Mouse (Mus musculus): ENCODE measurements around the gene Mt2. TPM values are rescaled to one million over a fixed set of nuclear protein-coding genes. Genes with fewer than 3 reads are reported as not detected.

The Mt2 gene
- total RNA-seq, 2 experiments from 2014 or later = 269 to 360 TPM

- intact Hi-C loops (cut with DNase I) = loop anchor here (1.0 kb wide), 1 partner anchor 32 kb away; no protein-coding TSS in a partner anchor
- DNase-seq (ENCODE audit: low spot score in 2 of 2) = peak; percentile 94 to 96
These were observed 5.2 kb upstream of the Mt2 start for GRCm38 (mm10) chr8:94167244-94167643.

GRCm38 (mm10) chr8:94169547-94169946 lies 2.9 kb upstream of the Mt2 start:
- intact Hi-C loops (cut with DNase I) = no loop called here
- no peak for DNase-seq (ENCODE audit: low spot score in 2 of 2)

GRCm38 (mm10) chr8:94171321-94171755 lies 1.1 kb upstream of the Mt2 start:
- DNase-seq (ENCODE audit: low spot score in 2 of 2) = peak; percentile 59 to 75
- intact Hi-C loops (cut with DNase I) = no loop called here

GRCm38 (mm10) chr8:94172809-94173732 lies 607 bp downstream of the Mt2 start:
- intact Hi-C loops (cut with DNase I) = no loop called here
- no peak for DNase-seq (ENCODE audit: low spot score in 2 of 2)

GRCm38 (mm10) chr8:94173848-94174403 lies 1.5 kb downstream of the Mt2 start:
- no peak for DNase-seq (ENCODE audit: low spot score in 2 of 2)
- intact Hi-C loops (cut with DNase I) = no loop called here

GRCm38 (mm10) chr8:94174619-94175213 lies 2.3 kb downstream of the Mt2 start:
- intact Hi-C loops (cut with DNase I) = no loop called here
- no peak for DNase-seq (ENCODE audit: low spot score in 2 of 2)

- DNase-seq (ENCODE audit: low spot score in 2 of 2) = no peak
- intact Hi-C loops (cut with DNase I) = no loop called here
These were observed 5.4 kb downstream of the Mt2 start for GRCm38 (mm10) chr8:94177716-94178390.

GRCm38 (mm10) chr8:94178857-94179712 lies 6.6 kb downstream of the Mt2 start, which contains the start of gene Mt1:
Gene Mt1 (plus strand): TSS chr8:94179082.
- intact Hi-C loops (cut with DNase I) = no loop called here
- peak; percentile 87 to 97 for DNase-seq (ENCODE audit: low spot score in 2 of 2)

- DNase-seq (ENCODE audit: low spot score in 2 of 2) = no peak
- intact Hi-C loops (cut with DNase I) = no loop called here
These were observed 7.5 kb downstream of the Mt2 start for GRCm38 (mm10) chr8:94179713-94180560.

- no peak for DNase-seq (ENCODE audit: low spot score in 2 of 2)
- intact Hi-C loops (cut with DNase I) = no loop called here
These were observed 8.1 kb downstream of the Mt2 start for GRCm38 (mm10) chr8:94180561-94180908.

- no peak for DNase-seq (ENCODE audit: low spot score in 2 of 2)
- intact Hi-C loops (cut with DNase I) = no loop called here
These were observed 9.8 kb downstream of the Mt2 start for GRCm38 (mm10) chr8:94182055-94182929.

- peak; percentile 71 to 84 for DNase-seq (ENCODE audit: low spot score in 2 of 2)
- intact Hi-C loops (cut with DNase I) = no loop called here
These were observed 10.7 kb downstream of the Mt2 start for GRCm38 (mm10) chr8:94183117-94183516.

GRCm38 (mm10) chr8:94184357-94184843 lies 11.9 kb downstream of the Mt2 start:
- intact Hi-C loops (cut with DNase I) = no loop called here
- DNase-seq (ENCODE audit: low spot score in 2 of 2) = no peak

GRCm38 (mm10) chr8:94185791-94186190 lies 13.3 kb downstream of the Mt2 start:
- no peak for DNase-seq (ENCODE audit: low spot score in 2 of 2)
- intact Hi-C loops (cut with DNase I) = no loop called here

GRCm38 (mm10) chr8:94186542-94186941 lies 14.1 kb downstream of the Mt2 start:
- intact Hi-C loops (cut with DNase I) = no loop called here
- peak in 1 of 2 experiments; percentile 56 for DNase-seq (ENCODE audit: low spot score in 2 of 2)

GRCm38 (mm10) chr8:94187290-94188002 lies 15.0 kb downstream of the Mt2 start:
- intact Hi-C loops (cut with DNase I) = no loop called here
- no peak for DNase-seq (ENCODE audit: low spot score in 2 of 2)
